Mouse (Mus musculus) heart, embryonic 14.5 days (tissue): ENCODE results near the gene Prr19. TPM values are rescaled to one million over a fixed set of nuclear protein-coding genes. Genes with fewer than 3 reads are reported as not detected.
A peak's percentile ranks its signal among the peaks of the same experiment; 100 is the strongest.
"Not testable (repeated sequence)": the region's sequence is repeated elsewhere in the genome, so short reads cannot be mapped to it uniquely, and the experiment has no call there.

Source experiments
- ATAC-seq: fragments of 200-750 bp; cut with Nextera tagmentation; 2 replicates; pipeline ENCODE4 v1.8.0; 2017; ENCODE audit warnings: low read depth, moderate TSS enrichment; ENCODE audit not compliant: insufficient number of reproducible peaks, insufficient read depth, low FRiP score
- H3K27ac ChIP-seq, 2 experiments: fragments of 200-500 bp in 1 of 2; fragments of 300-500 bp in 1 of 2; sonication (generic) in 1 of 2; replicated peaks in 1 of 2; 2 replicates each; pipeline ENCODE4 v1.5.1; 2012 to 2014; ENCODE audit warnings: low read depth in 2 of 2, low read length in 2 of 2, control low read depth in 1 of 2, mild to moderate bottlenecking in 1 of 2, mixed read lengths in 1 of 2; ENCODE audit not compliant: control insufficient read depth in 1 of 2, insufficient read depth in 1 of 2
- H3K27me3 ChIP-seq: fragments of 300-500 bp; sonication (generic); 2 replicates; pipeline ENCODE4 v1.6.1; 2014; ENCODE audit warnings: mild to moderate bottlenecking, low read length, control low read depth; ENCODE audit not compliant: control insufficient read depth, insufficient read depth
- H3K36me3 ChIP-seq: fragments of 300-500 bp; sonication (generic); 2 replicates; pipeline ENCODE4 v1.6.1; 2014; ENCODE audit warnings: mild to moderate bottlenecking, control low read depth, low read length, mixed read lengths; ENCODE audit not compliant: control insufficient read depth, insufficient read depth
- H3K4me1 ChIP-seq, 2 experiments: fragments of 200-500 bp in 1 of 2; fragments of 300-500 bp in 1 of 2; sonication (generic) in 1 of 2; 2 replicates each; pipeline ENCODE4 v1.6.1; 2012 to 2014; ENCODE audit warnings: low read length in 2 of 2, control low read depth in 1 of 2, mixed read lengths in 1 of 2; ENCODE audit not compliant: control insufficient read depth in 2 of 2, insufficient read depth in 2 of 2
- H3K4me2 ChIP-seq: fragments of 300-500 bp; sonication (generic); 2 replicates; pipeline ENCODE4 v1.6.1; 2014; ENCODE audit warnings: mild to moderate bottlenecking, low read length
- H3K4me3 ChIP-seq, 2 experiments: fragments of 200-500 bp in 1 of 2; fragments of 300-500 bp in 1 of 2; sonication (generic) in 1 of 2; 2 replicates each; pipeline ENCODE4 v1.5.1; 2012 to 2014; ENCODE audit warnings: low read length in 2 of 2, mild to moderate bottlenecking in 2 of 2, control low read depth in 1 of 2, low read depth in 1 of 2, moderate library complexity in 1 of 2; ENCODE audit not compliant: control insufficient read depth in 1 of 2, insufficient read depth in 1 of 2
- H3K9ac ChIP-seq: fragments of 300-500 bp; sonication (generic); 2 replicates; pipeline ENCODE4 v1.6.1; 2014; ENCODE audit warnings: mild to moderate bottlenecking, low read length
- H3K9me3 ChIP-seq: fragments of 300-500 bp; sonication (generic); 2 replicates; pipeline ENCODE4 v1.6.1; 2016; ENCODE audit warnings: low read length, control low read depth; ENCODE audit not compliant: control insufficient read depth
- WGBS: fragments of 180-500 bp; shearing (Covaris S2); extraction: QIAGEN DNeasy Blood & Tissue Kit; methylation state at CpG from one replicate; pipeline ENCODE4 v1.1.7; 2014; 5-methylcytosine and 5-hydroxymethylcytosine counted together
- polyA plus RNA-seq: library from polyadenylated mRNA; unstranded; fragments of >200 nt; fragmentation: Nextera tagmentation; extraction: Ambion mirVana; gene quantifications from 2 replicates; pipeline ENCODE4 v1.2.1, GENCODE M21; 2014

Gene Prr19
- polyA plus RNA-seq, result 0.16 TPM in 1 of 2 replicates, not detected in the other

GRCm38 (mm10) chr7:25301063-25301462 is at the start of gene Prr19:
Gene Prr19 (plus strand): TSS chr7:25301411.
- Histone ChIP-seq H3K36me3 (peaks cover 1% of the 10 kb centered on the region), H3K9me3 (no peaks in the 10 kb centered on the region), H3K4me2 (no peak within 1 kb of the TSS), H3K4me1 (peaks cover 3 to 24% of the 10 kb centered on the region in 2 experiments; a peak in 3 of 4 replicates), H3K27ac (no peak within 1 kb of the TSS), H3K4me3 (no peak within 1 kb of the TSS), H3K27me3 (no peaks in the 10 kb centered on the region; the same call in 1 of the 2 replicates), H3K9ac (no peak within 1 kb of the TSS)
- no peak for ATAC-seq
- WGBS, result 54% methylated on average over 19 of the region's 19 CpGs

GRCm38 (mm10) chr7:25251822-25252221 is 49.4 kb upstream of the Prr19 start:
- peak overlapping the region; percentile 99 for H3K9ac ChIP-seq
- H3K9me3 ChIP-seq, result no peaks in the 10 kb centered on the region
- H3K4me1 ChIP-seq, result peaks cover 11 to 22% of the 10 kb centered on the region in 2 experiments
- H3K27me3 ChIP-seq, result no peaks in the 10 kb centered on the region
- peaks cover 3% of the 10 kb centered on the region; the same call in 1 of the 2 replicates for H3K36me3 ChIP-seq
- ATAC-seq, result no peak
- H3K27ac ChIP-seq, result peak overlapping the region; percentile 82 to 98
- H3K4me3 ChIP-seq, result peak overlapping the region; percentile 43 to 100
- WGBS, result 27% methylated on average over 8 of the region's 8 CpGs
- H3K4me2 ChIP-seq, result peak overlapping the region; percentile 97

- no peak overlapping the region for H3K4me3 ChIP-seq
- no peak overlapping the region for H3K4me2 ChIP-seq
- WGBS, result 68% methylated on average over 1 of the region's 1 CpGs
- H3K27me3 ChIP-seq, result no peaks in the 10 kb centered on the region
- H3K36me3 ChIP-seq, result no peaks in the 10 kb centered on the region
- peaks cover under 1 to 6% of the 10 kb centered on the region in 2 experiments for H3K4me1 ChIP-seq
- H3K27ac ChIP-seq, result no peak overlapping the region
- ATAC-seq, result no peak
- H3K9me3 ChIP-seq, result no peaks in the 10 kb centered on the region
- no peak overlapping the region for H3K9ac ChIP-seq
Measured at GRCm38 (mm10) chr7:25261896-25262295, 39.3 kb upstream of the Prr19 start.

DNA sequence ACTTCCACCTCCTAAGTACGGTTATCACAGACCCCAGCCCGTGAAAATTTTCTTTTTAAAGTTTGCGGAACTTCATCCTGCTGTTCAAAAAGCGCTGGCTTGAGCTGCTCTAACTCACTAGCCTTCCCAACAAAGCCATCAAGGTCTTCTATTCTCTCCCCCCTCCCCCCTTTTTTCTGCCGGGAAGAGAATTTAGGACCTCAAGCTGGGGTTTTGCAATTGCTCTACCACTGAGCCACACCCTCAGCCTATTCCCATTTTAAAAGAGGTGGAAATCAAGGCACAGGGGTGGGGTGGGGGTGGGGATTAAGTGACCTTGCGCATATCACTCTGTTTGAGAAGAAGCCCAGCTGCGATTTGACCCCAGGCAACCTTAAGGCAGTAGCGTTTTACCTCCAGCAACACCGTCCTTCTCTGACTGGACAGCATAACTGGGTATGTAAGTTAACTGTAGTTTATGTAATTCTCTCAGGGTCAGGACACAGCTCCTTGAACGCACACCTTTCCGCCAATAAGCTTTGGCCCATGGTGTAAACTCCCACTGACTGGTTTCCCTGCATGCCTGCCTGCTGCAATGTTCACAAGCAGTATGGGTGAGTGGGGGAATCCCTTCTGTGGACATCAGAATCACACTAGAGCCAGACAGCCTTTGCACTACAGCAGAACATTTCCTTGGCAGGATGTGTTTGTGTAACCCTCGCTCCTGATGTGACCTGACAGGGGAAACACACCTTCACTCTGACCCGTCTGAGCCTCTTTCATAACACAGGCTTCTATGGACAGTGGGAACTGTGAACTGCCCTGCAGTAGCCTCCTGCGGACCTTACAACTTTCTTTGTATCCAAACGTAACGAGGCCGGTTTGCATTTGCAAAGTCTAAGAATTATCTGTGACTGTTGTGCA is 37.0 kb upstream of the Prr19 start:
- Histone ChIP-seq H3K27ac (no peak overlapping the region), H3K9ac (no peak overlapping the region), H3K4me2 (no peak overlapping the region), H3K4me3 (no peak overlapping the region), H3K36me3 (no peaks in the 10 kb centered on the region), H3K4me1 (peaks cover 8 to 14% of the 10 kb centered on the region in 2 experiments), H3K27me3 (no peaks in the 10 kb centered on the region), H3K9me3 (no peaks in the 10 kb centered on the region)
- 39% methylated on average over 17 of the region's 17 CpGs for WGBS
- no peak for ATAC-seq

- H3K4me1 ChIP-seq, result peaks cover 11 to 23% of the 10 kb centered on the region in 2 experiments
- not testable (repeated sequence) for H3K4me3 ChIP-seq, H3K9me3 ChIP-seq, H3K27ac ChIP-seq, H3K4me2 ChIP-seq, H3K36me3 ChIP-seq, H3K27me3 ChIP-seq, H3K9ac ChIP-seq, ATAC-seq
- WGBS, result 60% methylated on average over 5 of the region's 5 CpGs
Measured at GRCm38 (mm10) chr7:25265743-25266142, 35.5 kb upstream of the Prr19 start.

DNA sequence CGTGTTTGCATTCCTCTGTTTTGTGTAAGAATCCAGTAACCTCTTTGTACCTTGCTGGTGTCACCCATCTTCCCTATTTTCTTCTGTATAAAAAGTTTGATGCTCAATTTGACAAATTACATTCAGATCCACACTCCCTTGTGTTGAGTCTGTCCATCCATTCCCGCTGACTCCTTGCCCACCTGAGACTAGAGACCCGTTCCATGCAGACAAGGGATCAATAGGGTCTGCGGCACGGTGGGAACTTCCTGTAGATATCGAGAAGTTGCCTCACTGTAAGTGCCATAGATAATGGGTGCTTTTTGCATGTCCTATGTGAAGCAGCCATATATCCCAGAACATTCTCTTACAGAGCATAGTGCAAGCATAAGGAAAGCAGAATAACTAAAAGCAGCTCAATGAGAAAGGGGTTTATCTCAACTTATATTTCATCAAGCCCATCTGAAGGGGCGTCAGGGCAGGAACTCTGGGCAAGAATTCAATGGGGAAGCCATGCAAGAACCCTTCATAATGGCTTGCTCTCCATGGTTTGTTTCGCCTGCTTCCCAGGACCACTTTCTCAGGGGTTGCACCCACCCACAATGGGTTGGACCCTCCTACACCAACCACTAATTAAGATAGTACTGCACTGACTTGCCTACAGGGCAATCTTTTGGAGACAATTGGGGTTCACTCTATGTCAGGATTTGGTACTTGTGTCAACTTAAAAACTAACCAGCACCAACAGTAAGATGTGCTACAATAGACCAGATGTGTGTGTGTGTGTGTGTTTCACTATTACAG is 34.8 kb upstream of the Prr19 start:
- H3K27ac ChIP-seq, result peak overlapping the region in 1 of 2 experiments; percentile 92; a peak in 2 of 4 replicates
- H3K36me3 ChIP-seq, result peaks cover 4% of the 10 kb centered on the region
- 72% methylated on average over 8 of the region's 8 CpGs for WGBS
- no peaks in the 10 kb centered on the region for H3K9me3 ChIP-seq
- peak overlapping the region; percentile 81; the same call in 1 of the 2 replicates for H3K9ac ChIP-seq
- peaks cover 11 to 23% of the 10 kb centered on the region in 2 experiments for H3K4me1 ChIP-seq
- H3K4me3 ChIP-seq, result no peak overlapping the region
- no peaks in the 10 kb centered on the region for H3K27me3 ChIP-seq
- peak overlapping the region; percentile 73 for H3K4me2 ChIP-seq
- ATAC-seq, result no peak

- under 1% methylated on average over 29 of the region's 29 CpGs for WGBS
Measured at GRCm38 (mm10) chr7:25267301-25267750, 33.9 kb upstream of the Prr19 start, which contains the start of gene Cic. Gene Cic (plus strand): TSS chr7:25267704.

More at GRCm38 (mm10) chr7:25267301-25267750, 33.9 kb upstream of the Prr19 start, which contains the start of gene Cic:
- H3K4me2 ChIP-seq, result peak within 1 kb of the TSS; percentile 88
- H3K4me1 ChIP-seq, result peaks cover 11 to 23% of the 10 kb centered on the region in 2 experiments
- no peaks in the 10 kb centered on the region for H3K27me3 ChIP-seq
- no peaks in the 10 kb centered on the region for H3K9me3 ChIP-seq
- H3K27ac ChIP-seq, result peak within 1 kb of the TSS; percentile 90 to 92
- peaks cover 14% of the 10 kb centered on the region for H3K36me3 ChIP-seq
- H3K9ac ChIP-seq, result peak within 1 kb of the TSS; percentile 93
- ATAC-seq, result peak; percentile 84
- peak within 1 kb of the TSS; percentile 69 to 86 for H3K4me3 ChIP-seq
